Mouse (Mus musculus): ENCODE data around the gene Ift43. TPM values are rescaled to one million over a fixed set of nuclear protein-coding genes. Genes with fewer than 3 reads are reported as not detected.
A peak's percentile ranks its signal among the peaks of the same experiment; 100 is the strongest.

Gene Ift43
- total RNA-seq, 2 experiments from 2014 or later: 25.3 to 25.7 TPM

GRCm38 (mm10) chr12:86175476-86175942 is 93.2 kb downstream of the Ift43 start:
- DNase-seq: no peak

DNA sequence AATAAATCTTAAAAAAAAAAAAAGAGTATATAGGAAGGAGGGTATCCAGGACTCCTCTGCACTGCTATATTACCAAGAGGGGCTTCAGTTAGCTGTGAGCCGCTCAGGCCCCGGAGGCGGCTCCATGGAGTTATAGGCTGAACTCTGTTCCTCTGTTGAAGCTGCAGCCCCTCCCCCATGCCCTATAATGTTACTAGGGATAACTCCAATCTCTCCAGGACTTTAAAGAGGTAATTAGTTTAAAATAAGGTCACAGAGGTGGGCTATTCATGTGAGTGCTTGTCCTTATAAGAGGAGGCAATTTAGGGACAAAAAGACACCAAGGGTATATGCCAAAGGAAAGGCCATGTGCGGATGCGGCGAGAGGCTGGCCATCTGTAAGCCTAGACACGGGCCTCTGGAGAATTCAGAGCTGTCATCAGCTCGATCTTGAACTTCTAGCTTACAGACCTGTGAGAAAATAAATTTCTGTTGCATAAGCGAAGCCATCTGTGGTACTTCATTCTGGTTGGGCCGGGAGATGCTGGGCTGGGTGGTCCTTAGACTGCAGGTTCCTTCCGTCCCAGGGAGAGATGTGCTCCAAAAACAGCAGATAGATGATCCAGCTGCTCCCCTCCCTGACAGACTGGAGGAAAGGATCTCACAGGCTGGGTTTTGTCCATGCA is 94.5 kb downstream of the Ift43 start:
- no peak for DNase-seq

DNA sequence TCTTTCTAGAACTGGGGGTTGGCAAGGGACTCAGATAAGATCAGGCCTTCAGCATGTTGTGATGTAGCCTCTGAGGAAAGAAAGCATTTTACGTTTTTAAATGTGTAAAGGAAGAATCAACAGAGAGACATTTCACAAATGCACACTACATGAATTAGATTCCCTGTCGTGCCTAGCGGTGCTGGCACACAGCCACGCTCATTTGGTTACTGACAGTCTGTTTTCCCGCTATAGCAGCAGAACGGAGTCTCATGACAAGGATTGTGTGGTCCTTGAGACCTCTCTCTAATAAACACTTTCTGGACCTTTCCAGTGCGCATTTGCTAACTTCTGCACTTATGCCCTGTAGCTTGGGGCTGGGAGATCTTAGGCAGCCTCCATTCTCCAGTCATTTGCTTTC is 96.9 kb downstream of the Ift43 start:
- no peak for DNase-seq

- DNase-seq: no peak
Observed at GRCm38 (mm10) chr12:86181320-86181751, 99.0 kb downstream of the Ift43 start.

DNA sequence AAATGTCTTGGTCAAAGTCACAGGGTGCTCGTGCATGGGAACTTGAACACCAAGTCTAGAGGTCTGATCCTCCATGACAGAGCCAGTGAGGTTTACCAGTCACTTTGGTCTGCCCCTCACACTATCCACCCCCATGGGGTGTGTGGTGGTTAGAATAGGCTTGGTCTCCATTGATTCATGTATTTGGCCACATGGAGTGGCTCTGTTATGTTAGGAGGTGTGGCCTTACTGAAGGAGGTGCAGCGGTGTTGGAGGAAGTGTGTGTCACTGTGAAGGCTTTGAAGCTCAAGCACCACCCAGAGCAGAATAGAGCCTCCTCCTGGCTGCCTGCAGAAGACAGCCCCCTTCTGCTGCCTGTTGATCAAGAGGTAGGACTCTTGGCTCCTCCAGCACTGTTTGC is 99.5 kb downstream of the Ift43 start:
- DNase-seq: no peak

DNA sequence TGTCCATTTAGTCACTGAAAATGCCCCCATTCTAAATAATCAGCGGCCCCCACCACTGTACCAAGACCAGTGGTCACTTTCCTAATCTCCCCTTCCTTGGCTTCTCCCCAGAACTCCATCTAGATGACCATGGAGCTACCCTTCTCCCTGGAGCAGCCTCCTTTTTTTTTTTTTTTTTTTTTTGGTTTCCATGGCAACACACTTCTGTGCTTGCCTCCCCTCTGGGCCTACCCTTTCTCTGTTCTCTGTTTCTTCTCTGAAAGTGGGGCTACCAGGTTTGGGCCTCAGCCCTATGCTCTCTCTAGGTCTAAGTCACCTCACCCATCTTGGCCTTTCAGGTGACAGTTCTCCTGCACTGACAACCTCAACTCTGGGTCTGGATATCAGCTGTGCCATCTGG is 100.1 kb downstream of the Ift43 start:
- no peak for DNase-seq

- peak; percentile 46 for DNase-seq
Observed at GRCm38 (mm10) chr12:86188161-86188560, 105.8 kb downstream of the Ift43 start.

DNA sequence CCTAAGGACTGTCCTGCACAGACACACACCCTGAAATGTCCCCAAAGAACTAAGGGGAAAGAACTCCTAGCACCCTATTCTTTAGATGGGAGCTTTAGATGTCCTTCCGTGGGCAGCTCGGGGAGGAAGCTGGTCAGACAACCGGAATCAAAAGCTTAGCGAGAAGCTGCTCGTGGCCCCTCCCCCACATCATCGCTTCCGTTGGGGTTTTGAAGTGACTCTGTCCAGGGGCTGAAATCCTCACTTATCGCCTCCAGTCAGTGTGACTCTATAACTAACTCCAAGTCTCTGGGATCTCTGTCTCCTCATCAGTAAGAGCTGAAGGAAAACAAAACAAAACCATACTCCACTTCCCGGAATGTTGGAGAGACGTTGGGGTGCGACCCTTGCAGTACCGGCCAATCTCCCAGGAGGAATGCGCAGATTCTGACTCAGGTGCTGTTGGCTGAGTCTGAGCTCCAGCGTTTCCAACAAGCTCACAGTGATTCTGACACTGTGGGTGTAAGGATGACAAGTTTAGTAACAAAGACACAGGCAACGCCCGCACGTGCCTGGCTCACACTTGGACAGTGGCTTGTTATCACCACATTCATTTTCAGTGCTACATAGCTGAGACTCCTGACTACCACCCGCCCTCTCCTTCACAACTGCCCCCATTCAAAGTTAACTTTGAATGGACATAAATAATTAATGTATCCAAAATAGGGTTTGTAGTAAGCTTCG is 107.4 kb downstream of the Ift43 start:
- DNase-seq: peak; percentile 33

- DNase-seq: no peak
Observed at GRCm38 (mm10) chr12:86192036-86192449, 109.7 kb downstream of the Ift43 start.

GRCm38 (mm10) chr12:86196944-86197343 is 114.6 kb downstream of the Ift43 start:
- DNase-seq: no peak

GRCm38 (mm10) chr12:86203443-86204057 is 121.2 kb downstream of the Ift43 start:
- DNase-seq: no peak

- no peak for DNase-seq
Observed at GRCm38 (mm10) chr12:86211099-86211520, 128.8 kb downstream of the Ift43 start.

Other genes starting within 250 kb of the Ift43 start
- 10 to 100 TPM; 15.0 to 16.6 TPM for gene Tgfb3, start 3.5 kb upstream of the Ift43 start, total RNA-seq (2021)
- gene Gpatch2l, start 159.3 kb downstream of the Ift43 start, total RNA-seq (2021): 10 to 100 TPM; 21.8 to 23.1 TPM